Mouse (Mus musculus): ENCODE results near the gene Gm12166.
A peak's percentile ranks its signal among the peaks of the same experiment; 100 is the strongest.

Gm12166 gene

GRCm38 (mm10) chr11:46073061-46073849, 21.1 kb upstream of the Gm12166 start:
- no peak for DNase-seq (ENCODE audit: low spot score)

- no peak for DNase-seq (ENCODE audit: low spot score)
Measured at GRCm38 (mm10) chr11:46072466-46073060, 20.4 kb upstream of the Gm12166 start.

GRCm38 (mm10) chr11:46070789-46071188, 18.7 kb upstream of the Gm12166 start:
- DNase-seq (ENCODE audit: low spot score), result no peak

- DNase-seq (ENCODE audit: low spot score), result no peak
Measured at GRCm38 (mm10) chr11:46070161-46070560, 18.0 kb upstream of the Gm12166 start.

- no peak for DNase-seq (ENCODE audit: low spot score)
Measured at GRCm38 (mm10) chr11:46069408-46070003, 17.4 kb upstream of the Gm12166 start.

- DNase-seq (ENCODE audit: low spot score), result no peak
Measured at GRCm38 (mm10) chr11:46068756-46069407, 16.8 kb upstream of the Gm12166 start.

GRCm38 (mm10) chr11:46067371-46068060, 15.4 kb upstream of the Gm12166 start:
- DNase-seq (ENCODE audit: low spot score), result no peak

GRCm38 (mm10) chr11:46065201-46066011, 13.3 kb upstream of the Gm12166 start:
- DNase-seq (ENCODE audit: low spot score), result no peak

- DNase-seq (ENCODE audit: low spot score), result no peak
Measured at GRCm38 (mm10) chr11:46064767-46065166, 12.6 kb upstream of the Gm12166 start.

- no peak for DNase-seq (ENCODE audit: low spot score)
Measured at GRCm38 (mm10) chr11:46062993-46063731, 11.0 kb upstream of the Gm12166 start.

GRCm38 (mm10) chr11:46062569-46062968, 10.4 kb upstream of the Gm12166 start:
- DNase-seq (ENCODE audit: low spot score), result no peak

GRCm38 (mm10) chr11:46061776-46062445, 9.8 kb upstream of the Gm12166 start:
- DNase-seq (ENCODE audit: low spot score), result no peak

GRCm38 (mm10) chr11:46060651-46061020, 8.5 kb upstream of the Gm12166 start:
- no peak for DNase-seq (ENCODE audit: low spot score)

- DNase-seq (ENCODE audit: low spot score), result no peak
Measured at GRCm38 (mm10) chr11:46059887-46060650, 7.9 kb upstream of the Gm12166 start.

GRCm38 (mm10) chr11:46058916-46059315, 6.8 kb upstream of the Gm12166 start:
- no peak for DNase-seq (ENCODE audit: low spot score)

- DNase-seq (ENCODE audit: low spot score), result no peak
Measured at GRCm38 (mm10) chr11:46058011-46058410, 5.9 kb upstream of the Gm12166 start.

- no peak for DNase-seq (ENCODE audit: low spot score)
Measured at GRCm38 (mm10) chr11:46056770-46057411, 4.8 kb upstream of the Gm12166 start.

- DNase-seq (ENCODE audit: low spot score), result peak; percentile 51
Measured at GRCm38 (mm10) chr11:46055896-46056769, 4.0 kb upstream of the Gm12166 start, which contains the start of gene Adam19. TSS of gene Adam19 (plus strand) at chr11:46055992.

Data from ovary, postnatal 10 days (tissue).